Mouse (Mus musculus): ENCODE results near the gene Plekha5.

GRCm38 (mm10) chr6:140464818-140465217, 41.0 kb downstream of the Plekha5 start:
- TF ChIP-seq CTCF (IDR thresholded peaks at IDR 0.05; ENCODE audit: control insufficient read depth, insufficient read depth, insufficient replicate concordance, low read depth, low read length) = no peak
- no peak for TF ChIP-seq POLR2A (IDR thresholded peaks at IDR 0.05; ENCODE audit: control insufficient read depth, low read depth, low read length)

Measured in testis, adult 2 months (tissue).